8 mouse cellular contexts compared by ENCODE assay signal in genomic region chr7:136046645-136047363, GRCm38 (mm10).
A peak's percentile ranks its signal among the peaks of the same experiment; 100 is the strongest.
DNase-seq lines count a peak whose midpoint lies in the region; ATAC-seq and TF ChIP-seq lines count a peak whose summit lies in the region.

No protein-coding gene starts in this region.

- H3K9me3 ChIP-seq in hindbrain, postnatal 0 days (ENCODE audit: low read length): no peaks in the 10 kb centered on the region

- WGBS in hindbrain, postnatal 0 days: 11% methylated on average over 14 of the region's 14 CpGs

- H3K36me3 ChIP-seq in hindbrain, postnatal 0 days (ENCODE audit: insufficient read depth, low read length): no peaks in the 10 kb centered on the region

- no peak overlapping the region for H3K4me2 ChIP-seq in hindbrain, postnatal 0 days (ENCODE audit: low read depth, low read length)

- TF ChIP-seq CTCF in hindbrain, postnatal 0 days (IDR thresholded peaks at IDR 0.05; ENCODE audit: low read depth): no peak

- peak; percentile 83 for DNase-seq in adrenal gland, adult 2 months
- peak; percentile 35 for DNase-seq in cerebellum, adult 9-10 months
- peak; percentile 76 for DNase-seq in gastrocnemius, postnatal 10 days
- peak; percentile 94 for DNase-seq in hindbrain, postnatal 0 days (ENCODE audit: low spot score)
- peak; percentile 49 to 78 for DNase-seq in left cerebral cortex, adult 8-10 months (ENCODE audit: low spot score in 2 of 2)
- peak; percentile 42 for DNase-seq in neural tube, embryonic 10.5 days (ENCODE audit: extremely low spot score, low spot score)
- DNase-seq in testis, postnatal 14 days (ENCODE audit: low spot score): peak; percentile 46
- no peak for DNase-seq in embryo, embryonic 11 days

- no peak overlapping the region for H3K4me3 ChIP-seq in hindbrain, postnatal 0 days (ENCODE audit: low read length)

- no peaks in the 10 kb centered on the region for H3K27me3 ChIP-seq in hindbrain, postnatal 0 days (ENCODE audit: insufficient read depth, low read length)

- ATAC-seq in hindbrain, postnatal 0 days: peak; percentile 93

- no peak overlapping the region for H3K9ac ChIP-seq in hindbrain, postnatal 0 days (replicated peaks; ENCODE audit: low read length)

- peak overlapping the region; percentile 83 for H3K27ac ChIP-seq in hindbrain, postnatal 0 days

- peaks cover 25% of the 10 kb centered on the region for H3K4me1 ChIP-seq in hindbrain, postnatal 0 days (ENCODE audit: insufficient read depth, low read length)
